Mouse (Mus musculus) olfactory bulb, adult 2 months (tissue): ENCODE data around the gene C1qtnf5. TPM values are rescaled to one million over a fixed set of nuclear protein-coding genes. Genes with fewer than 3 reads are reported as not detected.

Source experiments
- H3K27ac ChIP-seq: fragments of 200-500 bp; 2 replicates; pipeline ENCODE4 v1.5.1; 2012; ENCODE audit warnings: low read depth, low read length; ENCODE audit not compliant: insufficient read depth
- H3K4me1 ChIP-seq: fragments of 200-500 bp; 2 replicates; pipeline ENCODE4 v1.6.1; 2012; ENCODE audit warnings: low read length; ENCODE audit not compliant: control insufficient read depth, insufficient read depth
- H3K4me3 ChIP-seq: fragments of 200-500 bp; 2 replicates; pipeline ENCODE4 v1.5.1; 2012; ENCODE audit warnings: mild to moderate bottlenecking, low read depth, low read length, moderate library complexity; ENCODE audit not compliant: insufficient read depth
- CTCF ChIP-seq: fragments of 200-500 bp; IDR thresholded peaks from 2 replicates; pipeline ENCODE4 v1.5.1; 2012; ENCODE audit warnings: low read depth, mild to moderate bottlenecking, low read length, moderate library complexity; ENCODE audit not compliant: insufficient read depth
- POLR2A ChIP-seq: fragments of 200-500 bp; IDR thresholded peaks from 2 replicates; pipeline ENCODE4 v1.6.1; 2012; ENCODE audit warnings: mild to moderate bottlenecking, low read depth, low read length, moderate library complexity; ENCODE audit not compliant: insufficient read depth
- whole genome bisulfite sequencing: fragments of 180-500 bp; shearing (Covaris S2); methylation state at CpG from one replicate; pipeline ENCODE4 v1.1.7; 2018; 5-methylcytosine and 5-hydroxymethylcytosine counted together
- polyA plus RNA-seq: library from polyadenylated mRNA; stranded (reverse); fragments of >200 nt; gene quantifications from 2 replicates; pipeline ENCODE4 v1.2.4, GENCODE M21; 2012; ENCODE audit warnings: low replicate concordance; ENCODE audit not compliant: missing spikeins, insufficient read depth, insufficient read length

Gene C1qtnf5
- polyA plus RNA-seq, 1 experiment = not detected

GRCm38 (mm10) chr9:44144718-44145060 lies 37.6 kb downstream of the C1qtnf5 start:
- Histone ChIP-seq H3K4me3 (no peak overlapping the region), H3K4me1 (peaks cover 14% of the 10 kb centered on the region), H3K27ac (peak overlapping the region; percentile 32)
- TF ChIP-seq POLR2A = no peak
- TF ChIP-seq CTCF = no peak

- WGBS = 37% methylated on average over 3 of the region's 3 CpGs
- no peak for TF ChIP-seq POLR2A
- TF ChIP-seq CTCF = no peak
Measured at GRCm38 (mm10) chr9:44147290-44147689, 40.2 kb downstream of the C1qtnf5 start.

More at GRCm38 (mm10) chr9:44147290-44147689, 40.2 kb downstream of the C1qtnf5 start:
- peaks cover 11% of the 10 kb centered on the region for H3K4me1 ChIP-seq
- H3K4me3 ChIP-seq = no peak overlapping the region
- H3K27ac ChIP-seq = no peak overlapping the region

Other genes with a start within 250 kb of the C1qtnf5 start
- gene Thy1, start 63.9 kb upstream of the C1qtnf5 start, polyA plus RNA-seq = 767 and 807 TPM in 2 replicates
- gene Usp2, start 40.2 kb upstream of the C1qtnf5 start, polyA plus RNA-seq = not detected in 2 replicates
- gene Mfrp, start 5.5 kb upstream of the C1qtnf5 start, polyA plus RNA-seq = not detected in 2 replicates
- gene Gm49380, start 6.3 kb downstream of the C1qtnf5 start, polyA plus RNA-seq = not detected in 2 replicates
- gene Rnf26, start 6.3 kb downstream of the C1qtnf5 start, polyA plus RNA-seq = 257 TPM in 1 of 2 replicates, not detected in the other
- not detected in 2 replicates for gene Mcam, start 27.2 kb downstream of the C1qtnf5 start, polyA plus RNA-seq
- gene Cbl, start 126.8 kb downstream of the C1qtnf5 start, polyA plus RNA-seq = 80.7 and 279 TPM in 2 replicates
- not detected in 2 replicates for gene Ccdc153, start 133.4 kb downstream of the C1qtnf5 start, polyA plus RNA-seq
- gene Pdzd3, start 144.2 kb downstream of the C1qtnf5 start, polyA plus RNA-seq = not detected in 2 replicates
- not detected in 2 replicates for gene Nlrx1, start 161.4 kb downstream of the C1qtnf5 start, polyA plus RNA-seq
- not detected in 2 replicates for gene Abcg4, start 181.4 kb downstream of the C1qtnf5 start, polyA plus RNA-seq
- not detected in 2 replicates for gene Hinfp, start 198.4 kb downstream of the C1qtnf5 start, polyA plus RNA-seq
- gene C2cd2l, start 213.0 kb downstream of the C1qtnf5 start, polyA plus RNA-seq = not detected in 2 replicates
- 150 TPM in 1 of 2 replicates, not detected in the other for gene Dpagt1, start 218.8 kb downstream of the C1qtnf5 start, polyA plus RNA-seq
- gene H2afx, start 227.4 kb downstream of the C1qtnf5 start, polyA plus RNA-seq = not detected in 2 replicates
- gene Hmbs, start 237.0 kb downstream of the C1qtnf5 start, polyA plus RNA-seq = not detected in 2 replicates